Mouse (Mus musculus) CD4-positive, CD25-positive, alpha-beta regulatory T cell, adult 4 months (primary cell): ENCODE results near the gene Ifnb1. TPM values are rescaled to one million over a fixed set of nuclear protein-coding genes. Genes with fewer than 3 reads are reported as not detected.
"Not testable (repeated sequence)": the region's sequence is repeated elsewhere in the genome, so short reads cannot be mapped to it uniquely, and the experiment has no call there.

Experiments
- ATAC-seq: one replicate; pipeline ENCODE4 v1.8.0; 2017
- polyA plus RNA-seq, 2 experiments: library from polyadenylated mRNA; unstranded; fragments of 100-300 nt; shearing (Covaris generic); gene quantifications; one replicate each; pipeline ENCODE4 v1.2.1; 2017

Ifnb1 gene
- polyA plus RNA-seq, result not detected

DNA sequence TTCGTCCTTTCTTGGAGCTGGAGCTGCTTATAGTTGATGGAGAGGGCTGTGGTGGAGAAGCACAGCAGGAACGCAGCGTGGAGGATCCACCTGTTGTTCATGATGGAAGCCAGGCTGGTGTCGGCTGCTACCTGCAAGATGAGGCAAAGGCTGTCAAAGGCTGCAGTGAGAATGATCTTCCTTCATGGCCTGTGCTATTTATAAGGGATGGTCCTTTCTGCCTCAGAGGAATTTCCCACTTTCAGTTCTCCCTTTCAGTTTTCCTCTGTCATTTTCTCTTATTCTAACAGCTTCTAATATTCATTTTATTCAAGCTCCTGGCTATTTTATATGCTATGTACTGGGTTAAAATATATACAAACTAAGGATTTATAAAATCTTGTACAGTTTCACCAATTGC is at the start of gene Ifnb1:
TSS of gene Ifnb1 (minus strand) at position 101 of the 400 bp plus-strand sequence.
- no peak for ATAC-seq

DNA sequence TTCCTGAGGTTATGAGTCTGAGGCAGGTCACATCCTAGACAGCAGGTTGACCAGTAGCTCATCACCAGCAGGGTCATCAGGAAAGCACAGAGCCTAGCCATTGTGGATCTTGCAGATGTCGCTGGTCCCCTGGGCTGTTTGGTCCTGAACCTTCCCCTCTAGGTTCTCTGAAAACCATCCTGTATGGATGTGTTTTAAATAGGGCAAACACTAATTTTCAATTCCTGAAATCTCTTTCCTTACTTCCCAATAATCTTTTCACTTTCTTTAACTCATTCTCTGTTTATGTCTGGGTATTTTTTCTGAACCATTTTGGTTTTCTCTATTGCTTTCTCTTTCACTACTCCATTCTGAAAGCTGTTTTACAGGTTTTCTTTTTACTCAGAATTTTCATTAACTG is 49.1 kb upstream of the Ifnb1 start, which contains the start of gene Ifna14:
TSS of gene Ifna14 (minus strand) at position 101 of the 400 bp plus-strand sequence.
- no peak for ATAC-seq

DNA sequence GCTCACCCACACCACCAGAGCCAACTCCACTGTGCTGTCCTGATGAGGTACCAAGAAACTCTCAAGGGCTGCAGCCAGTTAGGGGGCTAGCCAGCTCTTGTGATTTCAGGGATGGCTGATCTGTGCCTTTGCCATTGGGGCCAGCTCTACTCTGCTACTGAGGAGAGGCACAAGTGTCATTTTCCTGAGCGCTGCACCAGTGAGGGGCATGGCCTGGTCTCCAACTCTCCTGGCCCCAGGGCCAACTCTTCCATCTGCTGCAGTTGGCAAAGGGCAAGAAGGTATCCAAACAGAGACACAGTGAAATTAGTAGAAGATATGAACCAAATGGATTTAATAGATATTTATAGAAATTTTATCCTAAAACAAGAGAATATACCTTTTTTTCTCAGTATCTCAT is 39.2 kb upstream of the Ifnb1 start:
- no peak for ATAC-seq

DNA sequence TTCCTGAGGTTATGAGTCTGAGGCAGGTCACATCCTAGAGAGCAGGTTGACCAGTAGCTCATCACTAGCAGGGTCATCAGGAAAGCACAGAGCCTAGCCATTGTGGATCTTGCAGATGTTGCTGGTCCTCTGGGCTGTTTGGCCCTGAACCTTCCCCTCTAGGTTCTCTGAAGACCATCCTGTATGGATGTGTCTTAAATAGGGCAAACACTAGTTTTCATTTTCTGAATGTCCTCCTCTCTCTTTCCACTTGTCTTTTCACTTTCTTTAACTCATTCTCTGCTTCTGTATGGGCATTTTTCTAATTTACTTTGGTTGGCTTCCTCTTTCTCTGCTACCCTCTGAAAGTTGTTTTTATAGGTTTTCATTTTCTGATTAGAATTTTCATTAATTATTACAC is 35.6 kb upstream of the Ifnb1 start, which contains the start of gene Ifna15:
TSS of gene Ifna15 (minus strand) at position 101 of the 400 bp plus-strand sequence.
- not testable (repeated sequence) for ATAC-seq

DNA sequence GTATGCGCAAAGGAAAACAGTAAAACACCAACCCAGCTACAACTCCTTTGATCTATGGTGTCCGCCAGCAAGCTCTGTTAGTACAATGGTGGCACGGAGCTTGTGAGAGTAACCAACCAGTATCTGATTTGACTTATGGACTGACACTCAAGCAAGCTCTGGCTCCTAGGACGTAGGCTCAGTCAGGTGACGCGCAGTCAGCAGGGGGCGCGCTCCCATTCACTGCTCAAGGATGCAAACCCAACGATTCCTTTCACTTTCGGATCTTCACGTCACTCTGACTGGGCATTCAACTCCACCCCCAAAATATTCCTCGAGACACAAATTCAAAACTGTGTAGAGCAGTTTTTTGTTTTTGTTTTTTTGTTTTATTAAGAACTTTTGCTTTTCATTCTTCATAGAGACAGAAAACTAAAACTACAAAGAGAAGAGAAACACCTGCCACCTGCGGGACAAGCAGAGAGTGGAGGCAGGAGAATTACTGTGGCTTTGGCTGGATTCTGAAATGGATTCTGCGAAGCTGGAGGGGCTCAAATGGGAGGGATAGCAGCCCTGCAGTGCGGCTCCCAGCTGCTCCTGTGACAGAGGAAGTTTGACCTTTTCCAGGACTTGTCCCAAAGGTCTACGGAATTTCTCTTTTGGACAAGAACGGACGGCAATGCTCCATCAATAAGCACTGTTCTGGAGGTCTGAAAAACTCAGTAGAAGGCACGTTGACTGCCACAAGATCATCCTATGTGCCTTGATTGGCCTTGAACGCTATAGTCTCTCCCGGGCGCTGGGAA is 27.8 kb upstream of the Ifnb1 start:
- ATAC-seq, result peak; percentile 99

DNA sequence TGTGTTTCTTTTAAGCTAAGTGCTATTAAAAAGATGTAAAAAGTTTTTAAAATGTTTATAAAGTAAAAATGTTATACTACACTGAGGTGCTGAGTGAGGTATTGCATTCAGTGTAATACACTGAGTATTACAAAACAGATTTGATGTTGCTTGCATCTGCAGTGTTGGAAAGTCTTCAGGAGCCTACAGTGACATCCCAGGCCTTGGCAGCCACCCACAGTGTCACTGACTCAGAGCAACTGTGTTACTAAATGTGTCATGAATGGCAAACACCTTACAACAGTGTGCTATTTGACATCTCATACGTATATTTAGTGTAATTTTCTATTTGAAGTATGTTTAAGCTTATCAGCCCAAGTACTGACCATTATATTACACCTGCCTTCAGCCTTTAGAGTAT is 25.4 kb upstream of the Ifnb1 start:
- ATAC-seq, result no peak

DNA sequence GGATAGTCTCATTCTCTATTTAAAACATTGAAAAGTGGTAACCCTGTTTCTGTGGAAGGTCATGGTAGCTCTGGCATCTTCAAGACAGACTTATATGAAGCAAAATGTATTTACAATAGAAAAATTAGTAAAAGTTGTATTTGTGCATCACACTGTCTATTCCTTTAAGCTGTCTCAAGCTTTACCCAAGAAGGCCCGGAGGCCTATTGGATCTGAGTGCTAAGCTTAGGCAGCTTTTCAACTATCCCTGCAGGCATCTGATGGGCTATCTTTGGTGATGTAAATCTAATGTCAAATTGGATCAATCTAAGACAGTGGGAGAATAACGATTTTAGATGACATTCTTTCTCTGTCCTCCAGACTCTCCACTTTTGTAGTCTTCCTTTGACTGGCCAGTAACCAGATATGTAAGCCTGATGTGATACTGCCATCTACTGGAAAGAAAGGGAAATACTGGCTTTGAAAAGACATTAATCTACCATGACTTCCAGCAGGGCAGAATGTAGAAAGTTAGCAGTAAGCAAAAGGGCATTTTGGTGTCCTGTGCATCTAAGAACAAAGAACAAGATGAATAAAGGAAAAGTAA is 21.2 kb upstream of the Ifnb1 start:
- ATAC-seq, result peak; percentile 91

DNA sequence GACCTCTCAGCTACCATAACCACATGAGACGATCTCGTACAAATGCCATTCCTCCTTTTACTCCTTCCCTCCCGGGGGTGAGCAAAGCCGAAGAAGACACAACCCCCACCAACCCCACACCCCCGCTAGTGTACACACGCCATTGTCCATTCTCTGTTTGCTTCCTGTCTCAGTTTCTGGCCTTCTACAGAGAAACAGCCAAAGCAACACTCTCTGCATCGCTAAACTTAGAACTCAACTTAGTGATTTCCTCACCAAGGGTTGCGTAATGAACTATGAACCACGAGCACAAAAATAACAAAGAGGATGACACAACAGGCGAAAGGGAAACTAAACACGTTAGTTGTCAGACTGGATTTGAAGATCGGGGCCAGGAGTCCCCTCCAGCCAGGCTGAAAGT is 14.8 kb upstream of the Ifnb1 start:
- peak; percentile 70 for ATAC-seq

DNA sequence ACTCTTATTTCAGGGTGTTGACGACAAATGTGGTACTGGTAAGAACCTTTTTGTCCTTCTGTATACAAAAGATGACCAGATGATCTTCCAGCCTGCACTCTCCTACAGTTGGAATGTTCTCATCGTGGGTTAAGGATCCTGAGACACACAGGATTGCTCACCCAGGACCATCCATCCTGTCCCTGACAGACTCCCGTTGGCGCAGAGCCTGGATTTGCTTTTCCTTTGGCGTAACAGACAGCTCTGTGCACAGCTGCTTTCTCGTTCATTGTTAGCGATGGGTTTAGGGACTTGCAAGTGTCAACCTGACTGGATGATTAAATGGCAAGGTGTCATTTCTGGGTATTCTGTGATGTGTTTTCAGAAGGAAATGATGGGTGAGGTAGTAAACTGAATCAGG is 14.1 kb upstream of the Ifnb1 start:
- ATAC-seq, result no peak

DNA sequence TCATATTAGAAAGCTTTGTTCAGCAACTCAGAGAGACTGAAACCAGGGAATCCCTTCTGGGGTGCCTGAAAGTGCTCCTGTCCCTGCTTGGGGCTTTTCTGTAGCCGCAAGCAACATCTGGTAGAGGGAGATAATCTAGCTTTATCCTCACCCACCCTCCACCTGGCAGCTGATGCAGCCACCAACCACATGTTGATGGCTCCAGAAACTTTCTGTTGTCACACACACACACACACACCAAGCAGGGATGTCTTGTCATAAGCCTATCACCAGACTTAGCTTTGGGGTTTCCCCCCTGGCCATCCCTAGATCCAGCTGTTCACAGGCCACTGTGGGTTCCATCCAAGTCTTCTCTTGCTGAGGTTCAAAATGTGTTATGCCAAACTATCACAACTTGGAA is 13.2 kb upstream of the Ifnb1 start:
- ATAC-seq, result no peak

DNA sequence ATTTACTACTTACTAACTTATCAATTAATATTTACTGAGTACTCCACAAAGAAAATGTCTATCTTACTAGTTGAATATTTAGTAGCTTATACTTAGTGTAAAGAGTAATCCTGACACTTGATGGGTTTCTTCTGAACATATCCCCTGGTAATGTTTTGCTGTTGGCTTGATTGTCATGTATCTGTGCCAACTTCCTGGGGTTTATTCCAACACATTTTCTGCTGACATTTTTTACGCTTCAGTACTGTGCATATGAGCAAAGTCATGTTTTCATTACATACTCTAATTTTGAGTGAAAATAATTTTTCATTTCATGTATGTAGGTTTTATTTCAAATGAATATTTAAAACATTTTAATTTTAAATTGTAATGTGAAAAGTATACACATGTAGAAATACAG is 12.3 kb upstream of the Ifnb1 start:
- ATAC-seq, result no peak

DNA sequence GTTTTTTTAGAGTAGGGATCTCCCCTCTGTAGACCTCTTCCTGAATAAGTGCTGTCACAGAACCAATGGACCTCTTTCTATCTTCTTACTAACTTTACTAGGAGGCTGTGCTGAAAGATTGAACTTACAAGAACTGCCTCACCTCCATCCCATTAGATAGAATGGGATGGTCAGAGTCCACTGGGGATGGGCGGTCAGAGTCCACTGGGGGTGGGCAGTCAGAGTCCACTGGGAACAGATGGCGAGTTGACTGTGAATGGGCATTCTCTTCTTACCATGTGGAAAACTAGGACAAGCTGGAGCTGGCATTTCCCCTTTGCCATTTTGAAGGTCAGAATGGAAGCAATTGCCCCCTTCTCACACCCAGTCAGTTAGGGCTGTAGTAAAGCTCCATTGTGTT is 10.9 kb upstream of the Ifnb1 start:
- ATAC-seq, result no peak

DNA sequence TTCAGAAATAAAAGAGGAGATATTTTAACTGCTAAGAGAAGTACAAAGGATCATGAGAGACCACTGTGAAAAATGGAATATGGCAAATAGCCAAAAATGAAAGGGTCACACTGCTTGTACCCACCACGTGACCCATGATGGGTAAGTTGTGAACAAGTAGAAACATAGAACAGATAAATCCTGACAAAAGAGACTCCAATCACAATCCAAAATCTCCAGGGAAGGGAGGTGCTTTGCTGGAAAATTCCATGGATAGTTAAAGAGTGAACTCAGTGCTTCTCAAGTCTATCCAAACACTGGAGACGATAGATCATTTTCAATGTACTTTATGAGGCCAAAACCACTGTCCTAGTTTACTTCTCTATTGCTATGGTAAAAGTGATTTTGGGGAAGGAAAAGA is 8.3 kb upstream of the Ifnb1 start:
- no peak for ATAC-seq

DNA sequence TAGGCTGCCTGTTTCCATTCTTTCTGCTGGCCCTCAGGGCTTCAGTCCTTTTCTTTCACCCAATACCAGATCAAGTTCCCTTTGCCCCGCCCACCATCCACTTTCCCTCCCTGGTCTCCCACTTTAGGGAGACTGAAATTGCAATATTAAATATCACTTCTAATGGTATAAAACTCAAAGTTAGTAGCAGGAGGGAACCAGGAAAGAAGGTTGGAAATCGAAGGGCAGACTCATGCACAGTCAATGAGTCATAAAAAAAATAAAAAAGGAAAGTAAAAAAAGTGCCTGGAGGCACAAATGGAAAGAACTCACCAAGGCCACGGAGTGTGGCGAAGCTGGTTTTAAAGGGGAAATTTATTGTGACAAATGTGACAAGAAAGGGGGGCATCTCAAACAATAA is 7.7 kb upstream of the Ifnb1 start:
- ATAC-seq, result no peak

DNA sequence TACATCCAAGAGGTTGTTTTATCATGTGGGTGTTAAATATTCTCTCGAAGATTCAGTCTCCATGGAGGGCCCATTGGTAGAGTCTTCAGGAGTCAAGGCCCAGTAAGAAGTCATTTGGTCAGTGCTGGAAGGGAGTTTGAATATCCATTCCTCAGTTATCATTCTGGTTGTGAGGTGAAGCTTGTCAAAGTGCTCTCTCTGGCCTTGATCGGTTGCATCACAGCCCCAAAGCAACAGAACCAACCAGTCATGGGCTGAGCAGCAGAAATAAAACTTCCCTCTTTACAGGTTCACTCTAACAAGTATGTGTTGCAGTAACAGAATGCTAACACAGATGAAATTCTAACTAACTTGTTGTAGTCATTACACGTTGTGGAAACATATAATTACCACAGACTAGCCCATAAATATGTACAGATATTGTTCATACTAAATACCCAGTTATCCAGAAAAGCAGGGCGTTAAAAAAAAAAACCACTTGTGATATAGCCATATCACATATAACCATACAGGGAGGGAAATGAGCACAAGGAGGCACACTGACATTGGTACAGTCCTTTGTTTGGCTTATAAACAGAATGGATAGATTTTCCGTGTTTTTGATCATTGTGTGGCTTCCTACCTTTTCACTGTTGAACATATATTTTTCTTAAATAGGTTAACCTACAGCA is 3.9 kb upstream of the Ifnb1 start:
- ATAC-seq, result no peak

DNA sequence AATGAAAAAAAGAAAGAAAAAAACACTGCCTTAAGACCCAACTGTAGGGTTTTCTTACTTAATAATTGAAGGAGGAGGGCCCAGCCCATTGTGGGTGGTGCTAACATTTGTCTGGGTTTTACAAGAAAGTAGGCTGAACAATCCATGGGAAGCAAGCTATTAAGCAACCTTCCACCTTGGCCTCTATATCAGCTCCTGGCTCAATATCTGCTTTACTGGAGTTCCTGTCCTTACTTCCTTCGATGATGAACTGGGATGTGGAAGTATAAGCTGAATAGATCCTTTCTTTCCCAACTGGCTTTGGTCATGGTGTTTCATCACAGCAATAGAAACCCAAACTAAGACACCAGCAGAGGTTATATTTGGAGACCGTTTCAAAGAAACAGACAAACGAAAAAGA is 2.8 kb upstream of the Ifnb1 start:
- ATAC-seq, result no peak

DNA sequence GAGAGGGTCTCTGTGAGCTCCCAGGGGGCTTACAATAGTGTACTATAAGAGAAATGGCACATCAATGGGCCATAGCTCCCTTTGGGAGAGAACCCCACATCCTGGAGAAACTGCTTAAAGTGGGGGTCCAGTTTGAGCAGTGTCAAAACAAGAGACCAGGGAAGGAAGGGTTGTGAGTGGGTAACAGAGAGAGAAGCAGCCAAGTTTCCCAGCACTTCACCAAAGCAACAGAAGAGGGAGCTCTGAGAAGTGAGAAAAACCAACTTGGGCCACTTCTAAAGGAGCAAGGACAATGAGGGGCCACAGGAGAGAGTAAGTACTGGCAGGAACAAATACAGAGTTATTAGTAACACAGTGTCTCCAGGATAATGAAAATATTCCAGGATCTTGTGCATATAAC is 667 bp upstream of the Ifnb1 start:
- no peak for ATAC-seq

DNA sequence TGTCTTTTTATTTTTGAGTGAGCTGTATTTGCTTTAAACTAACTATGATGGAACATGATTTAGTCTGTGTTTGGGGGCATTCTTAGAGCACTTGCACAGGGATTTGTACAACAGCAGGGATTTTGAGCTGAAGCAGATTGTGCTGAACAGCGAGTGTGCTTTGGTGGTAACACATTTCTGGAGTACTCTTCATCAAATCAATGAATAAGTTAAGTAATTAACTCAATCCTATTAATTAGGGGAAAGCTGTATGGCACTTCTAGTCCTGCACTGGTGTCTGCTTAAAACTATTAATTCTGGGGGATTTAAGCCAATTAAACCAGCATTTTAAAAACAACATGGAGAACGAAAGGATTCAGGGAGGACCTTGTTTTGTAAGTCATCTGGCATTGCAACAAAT is 4.6 kb downstream of the Ifnb1 start:
- no peak for ATAC-seq

DNA sequence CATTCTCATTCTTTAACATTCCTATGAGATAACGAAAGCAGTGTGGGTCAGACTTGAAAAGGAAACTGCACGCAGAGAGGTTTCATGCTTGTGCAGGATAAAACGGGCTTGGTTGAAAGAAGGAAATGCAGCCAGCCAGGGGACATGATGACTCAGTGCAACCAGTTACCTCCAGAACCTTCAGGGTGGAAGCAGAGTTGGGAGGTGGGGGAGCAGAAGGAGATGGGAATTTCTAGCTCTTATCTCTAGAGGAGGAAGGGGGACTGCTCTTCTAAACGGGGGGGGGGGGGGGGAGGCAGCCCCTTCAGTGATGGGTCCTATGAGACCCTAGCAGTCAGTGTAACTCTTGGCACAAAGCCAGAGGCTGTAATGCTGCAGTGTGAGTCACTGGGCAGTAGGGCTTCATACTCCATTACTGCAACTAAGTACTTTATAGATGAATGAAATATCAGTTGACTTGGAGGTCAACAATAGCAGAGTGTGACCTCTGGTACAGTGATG is 6.8 kb downstream of the Ifnb1 start:
- ATAC-seq, result peak; percentile 61

DNA sequence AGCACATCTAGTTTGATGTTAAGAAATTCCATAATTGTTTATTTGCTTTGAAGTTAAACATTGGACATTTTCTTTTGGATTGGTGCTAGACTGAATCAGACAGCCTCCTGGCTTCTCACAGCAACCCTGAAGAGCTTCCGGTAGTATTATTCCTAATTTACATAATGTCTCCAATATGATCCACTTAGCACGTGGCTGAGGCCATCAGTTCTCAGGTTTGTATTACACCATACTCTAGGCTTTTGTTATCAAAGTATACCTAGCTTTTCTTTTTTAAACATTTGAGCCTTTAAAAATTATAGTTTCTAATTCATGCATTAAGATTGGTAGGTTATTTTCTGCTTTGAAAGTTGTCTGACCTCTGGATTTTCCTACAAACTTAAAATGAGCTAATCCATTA is 7.3 kb downstream of the Ifnb1 start:
- no peak for ATAC-seq

DNA sequence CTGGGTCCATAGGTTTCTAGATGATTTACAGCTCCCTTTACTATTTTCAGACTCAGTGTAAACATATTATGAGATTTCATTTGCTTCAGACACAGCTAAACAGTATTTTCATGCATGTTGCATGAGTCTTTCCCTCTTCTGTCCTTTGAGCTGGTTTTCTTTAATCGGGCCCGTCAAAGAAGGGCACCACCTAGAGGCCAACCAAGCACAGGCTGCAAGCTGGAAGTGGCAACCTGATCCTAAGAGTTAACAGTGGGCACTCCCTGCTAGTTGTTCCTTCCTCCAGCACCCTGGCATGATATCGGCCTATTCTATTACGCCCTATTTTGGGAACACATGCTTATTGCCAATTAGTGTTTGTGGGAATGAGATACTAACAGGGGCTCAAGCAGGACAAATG is 8.2 kb downstream of the Ifnb1 start:
- peak; percentile 75 for ATAC-seq

DNA sequence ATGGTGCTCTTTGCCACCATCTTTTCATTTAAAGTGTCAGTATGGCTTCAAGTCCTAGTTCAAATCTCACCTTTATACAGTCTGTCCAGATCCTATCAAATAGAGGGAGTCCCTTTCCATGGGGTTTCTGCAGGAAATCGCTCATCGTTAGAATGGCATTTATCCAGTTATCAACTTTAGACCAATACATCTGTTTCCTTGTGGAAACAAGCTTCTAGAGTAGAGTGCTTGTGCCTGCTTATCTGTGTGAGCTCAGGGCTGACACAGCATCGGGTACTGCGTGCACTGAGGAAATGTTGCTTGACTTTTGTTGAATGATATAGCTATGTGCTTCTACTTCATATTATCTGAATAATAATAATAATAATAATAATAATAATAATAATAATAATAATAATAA is 8.8 kb downstream of the Ifnb1 start:
- ATAC-seq, result no peak

DNA sequence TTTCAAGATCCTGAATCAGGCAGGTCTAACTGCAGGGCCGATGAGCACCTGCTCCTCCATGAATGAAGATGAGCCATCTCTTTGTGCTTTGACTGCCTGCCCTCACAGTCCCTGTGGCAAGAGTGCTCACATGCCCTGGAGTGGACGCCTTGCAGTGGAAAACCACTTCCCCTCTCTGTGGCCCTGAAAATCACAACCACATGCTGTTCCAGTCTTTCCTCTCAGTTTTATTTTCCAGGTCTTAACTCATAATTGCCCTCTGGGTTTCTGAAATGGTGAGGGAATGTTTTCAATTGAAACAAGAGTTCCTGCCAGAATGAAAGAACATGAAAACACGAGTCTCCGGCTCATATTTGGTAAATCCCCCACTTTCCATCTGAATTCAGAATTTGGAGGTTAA is 18.8 kb downstream of the Ifnb1 start:
- no peak for ATAC-seq

DNA sequence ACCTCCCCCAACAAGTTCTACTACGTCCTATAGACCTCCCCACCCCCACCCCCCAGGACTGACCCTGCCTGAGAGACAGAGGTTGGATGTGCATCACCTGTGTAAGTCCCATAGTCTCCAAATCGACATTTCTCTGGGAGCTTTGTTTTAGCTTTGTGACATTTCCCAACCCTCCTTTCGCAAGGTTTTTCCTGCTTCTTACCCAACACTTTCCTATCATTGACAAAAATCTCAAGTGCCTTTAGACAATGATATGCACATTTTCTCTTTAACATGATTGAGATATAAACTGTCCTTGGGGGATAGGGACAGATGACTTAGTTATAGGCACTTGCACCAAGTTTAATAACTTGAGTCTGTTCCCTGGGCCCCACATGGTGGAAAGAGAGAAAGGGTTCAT is 21.3 kb downstream of the Ifnb1 start:
- no peak for ATAC-seq
